18 mouse cellular contexts compared by ENCODE assay signal in genomic region chr15:13285355-13285754, GRCm38 (mm10).
DNase-seq lines count a peak whose midpoint lies in the region; ATAC-seq and TF ChIP-seq lines count a peak whose summit lies in the region.
"Had no signal": no experiment of that assay in that cellular context is flagged by ENCODE, and none has a peak within 500 bp of the region (broad histone marks: within the 10 kb centered on the region; RNA-seq: fewer than 3 reads in every experiment).

No protein-coding gene starts in this region.

- peak; percentile 71 for ATAC-seq in forebrain, embryonic 13.5 days
- no peak for ATAC-seq in forebrain, embryonic 11.5 days (replicated peaks; ENCODE audit: low FRiP score)
- peak; percentile 38; the same call in 1 of the 2 replicates for ATAC-seq in lung, postnatal 0 days
- ATAC-seq: inflammation-experienced regulatory T-cells, adult 6 months; midbrain, embryonic 16.5 days had no signal

- DNase-seq in forebrain, embryonic 11.5 days (ENCODE audit: low spot score), result no peak
- DNase-seq in heart, adult 8-10 months (ENCODE audit: low spot score), result peak; percentile 56
- no peak for DNase-seq in heart, embryonic 10.5 days (ENCODE audit: low spot score)
- DNase-seq in lung, postnatal 0 days (ENCODE audit: low spot score), result peak; percentile 51
- no peak for DNase-seq in lung, postnatal 25 days (ENCODE audit: low spot score)
- DNase-seq in skeletal muscle tissue, adult 2 months (ENCODE audit: low read depth, low spot score), result peak; percentile 3
- DNase-seq in spleen, postnatal 36 days (ENCODE audit: low spot score in 2 of 2), result no peak
- DNase-seq: adrenal gland, postnatal 10 days; kidney, postnatal 10 days; right cerebral cortex, adult 18-20 months; thymus, postnatal 14 days had no signal

- no peaks in the 10 kb centered on the region for H3K9me3 ChIP-seq in forebrain, embryonic 13.5 days (replicated peaks)
- H3K9me3 ChIP-seq in forebrain, embryonic 11.5 days (ENCODE audit: control insufficient read depth, low read length), result no peaks in the 10 kb centered on the region
- H3K9me3 ChIP-seq in heart, embryonic 10.5 days, result no peaks in the 10 kb centered on the region
- no peaks in the 10 kb centered on the region for H3K9me3 ChIP-seq in lung, postnatal 0 days (ENCODE audit: low read length)
- H3K9me3 ChIP-seq: embryonic facial prominence, embryonic 15.5 days; hindbrain, embryonic 12.5 days had no signal

- WGBS in forebrain, embryonic 13.5 days, result 59% methylated on average over 3 of the region's 3 CpGs
- WGBS in forebrain, embryonic 11.5 days, result 95% methylated on average over 3 of the region's 3 CpGs
- WGBS in heart, embryonic 10.5 days, result 71% methylated on average over 3 of the region's 3 CpGs
- 26% methylated on average over 3 of the region's 3 CpGs for WGBS in lung, postnatal 0 days

- no peak overlapping the region for H3K9ac ChIP-seq in forebrain, embryonic 13.5 days
- H3K9ac ChIP-seq in forebrain, embryonic 11.5 days (ENCODE audit: low read length), result no peak overlapping the region
- no peak overlapping the region for H3K9ac ChIP-seq in lung, postnatal 0 days (replicated peaks; ENCODE audit: low read depth)
- H3K9ac ChIP-seq: embryonic facial prominence, embryonic 15.5 days; hindbrain, embryonic 12.5 days; liver, embryonic 14.5 days had no signal

- peaks cover 31% of the 10 kb centered on the region for H3K4me1 ChIP-seq in forebrain, embryonic 13.5 days
- peaks cover 7% of the 10 kb centered on the region; the same call in 1 of the 2 replicates for H3K4me1 ChIP-seq in forebrain, embryonic 11.5 days (replicated peaks; ENCODE audit: control insufficient read depth, insufficient read depth, low read length)
- 0 out of 2 replicates have a peak, but pooled peaks cover 2% of the 10 kb centered on the region for H3K4me1 ChIP-seq in heart, embryonic 10.5 days
- 0 out of 2 replicates have a peak, but pooled peaks cover 2% of the 10 kb centered on the region for H3K4me1 ChIP-seq in lung, postnatal 0 days (ENCODE audit: insufficient read depth, low read depth, low read length)
- H3K4me1 ChIP-seq: embryonic facial prominence, embryonic 15.5 days; hindbrain, embryonic 12.5 days had no signal

- no peak overlapping the region for H3K27ac ChIP-seq in forebrain, embryonic 13.5 days
- H3K27ac ChIP-seq in forebrain, embryonic 11.5 days (ENCODE audit: low read depth, low read length), result no peak overlapping the region
- no peak overlapping the region for H3K27ac ChIP-seq in heart, embryonic 10.5 days
- H3K27ac ChIP-seq in lung, postnatal 0 days (ENCODE audit: low read length), result no peak overlapping the region
- H3K27ac ChIP-seq: embryonic facial prominence, embryonic 15.5 days; hindbrain, embryonic 12.5 days; left cerebral cortex, adult 2 months; liver, embryonic 14.5 days had no signal

- H3K27me3 ChIP-seq in forebrain, embryonic 13.5 days, result 0 out of 2 replicates have a peak, but pooled peaks cover 2% of the 10 kb centered on the region
- no peaks in the 10 kb centered on the region; the same call in 1 of the 2 replicates for H3K27me3 ChIP-seq in forebrain, embryonic 11.5 days (ENCODE audit: control insufficient read depth, insufficient read depth, low read length)
- H3K27me3 ChIP-seq in heart, embryonic 10.5 days (ENCODE audit: insufficient read depth, poor library complexity, severe bottlenecking), result no peaks in the 10 kb centered on the region
- H3K27me3 ChIP-seq in lung, postnatal 0 days (replicated peaks; ENCODE audit: insufficient read depth, low read length), result no peaks in the 10 kb centered on the region
- H3K27me3 ChIP-seq: embryonic facial prominence, embryonic 15.5 days; hindbrain, embryonic 12.5 days had no signal

- H3K4me2 ChIP-seq in forebrain, embryonic 13.5 days, result no peak overlapping the region
- H3K4me2 ChIP-seq in forebrain, embryonic 11.5 days (ENCODE audit: low read depth, low read length, severe bottlenecking), result no peak overlapping the region
- H3K4me2 ChIP-seq in lung, postnatal 0 days (replicated peaks; ENCODE audit: low read depth, low read length), result no peak overlapping the region
- H3K4me2 ChIP-seq: embryonic facial prominence, embryonic 15.5 days; hindbrain, embryonic 12.5 days had no signal

- TF ChIP-seq EP300 in lung, postnatal 0 days (IDR thresholded peaks at IDR 0.05), result no peak

- no peak overlapping the region for H3K4me3 ChIP-seq in forebrain, embryonic 13.5 days
- no peak overlapping the region for H3K4me3 ChIP-seq in forebrain, embryonic 11.5 days (ENCODE audit: low read depth, low read length)
- H3K4me3 ChIP-seq in heart, embryonic 10.5 days, result no peak overlapping the region
- no peak overlapping the region for H3K4me3 ChIP-seq in lung, postnatal 0 days (ENCODE audit: low read depth, low read length)
- H3K4me3 ChIP-seq: embryonic facial prominence, embryonic 15.5 days; hindbrain, embryonic 12.5 days; left cerebral cortex, adult 2 months had no signal

- H3K36me3 ChIP-seq in forebrain, embryonic 13.5 days (ENCODE audit: poor library complexity, severe bottlenecking), result no peaks in the 10 kb centered on the region
- H3K36me3 ChIP-seq in forebrain, embryonic 11.5 days (ENCODE audit: control insufficient read depth, insufficient read depth, low read length), result no peaks in the 10 kb centered on the region
- H3K36me3 ChIP-seq in heart, embryonic 10.5 days, result no peaks in the 10 kb centered on the region
- no peaks in the 10 kb centered on the region for H3K36me3 ChIP-seq in lung, postnatal 0 days (ENCODE audit: insufficient read depth, low read length)
- H3K36me3 ChIP-seq: embryonic facial prominence, embryonic 15.5 days; hindbrain, embryonic 12.5 days had no signal

- no peak for TF ChIP-seq CTCF in lung, postnatal 0 days (IDR thresholded peaks at IDR 0.05)

Comparison
In these comparisons a context has a peak if more than half of its experiments do, and no peak if none do; other contexts are left out.
1. DNase-seq: peak in heart, adult 8-10 months (single experiment), lung, postnatal 0 days (single experiment) and skeletal muscle tissue, adult 2 months (single experiment); none in forebrain, embryonic 11.5 days (single experiment), heart, embryonic 10.5 days (single experiment), lung, postnatal 25 days (single experiment) and spleen, postnatal 36 days (0 of 2).